Mouse (Mus musculus): ENCODE data around the gene Ccpg1.

- TF ChIP-seq GATA1 (IDR thresholded peaks at IDR 0.05; ENCODE audit: low read length) (no peak), TAL1 (IDR thresholded peaks at IDR 0.05; ENCODE audit: low read length) (no peak)
Measured at GRCm38 (mm10) chr9:73040080-73040479, 54.9 kb downstream of the Ccpg1 start, which contains the start of gene Pigb.
